Mouse (Mus musculus): ENCODE results near the gene Ybx2.

- TF ChIP-seq CTCF (conservative IDR thresholded peaks at IDR 0.05; ENCODE audit: insufficient read depth, insufficient read length, low read depth, low read length) (no peak), POLR2A (IDR thresholded peaks at IDR 0.05; ENCODE audit: low read depth, low read length) (no peak)
Measured at GRCm38 (mm10) chr11:69966006-69966859, 30.6 kb downstream of the Ybx2 start.
